Mouse (Mus musculus) small intestine, adult 2 months (tissue): Measurements from ENCODE around the gene Megf6. TPM values are rescaled to one million over a fixed set of nuclear protein-coding genes. Genes with fewer than 3 reads are reported as not detected.

Experiments
- H3K27ac ChIP-seq: fragments of 200-500 bp; 2 replicates; pipeline ENCODE4 v1.5.1; 2012; ENCODE audit warnings: low read depth, low read length, control low read depth, inconsistent platforms; ENCODE audit not compliant: insufficient read depth
- H3K27me3 ChIP-seq: fragments of 200-500 bp; 2 replicates; pipeline ENCODE4 v1.6.1; 2012; ENCODE audit warnings: mild to moderate bottlenecking, moderate library complexity, low read length, inconsistent platforms; ENCODE audit not compliant: control insufficient read depth, insufficient read depth
- H3K36me3 ChIP-seq: fragments of 200-500 bp; 2 replicates; pipeline ENCODE4 v1.6.1; 2012; ENCODE audit warnings: mild to moderate bottlenecking, low read length, control low read depth, inconsistent platforms; ENCODE audit not compliant: control insufficient read depth, insufficient read depth
- H3K4me1 ChIP-seq: fragments of 200-500 bp; 2 replicates; pipeline ENCODE4 v1.6.1; 2012; ENCODE audit warnings: low read length, inconsistent platforms, mixed read lengths; ENCODE audit not compliant: control insufficient read depth, insufficient read depth, insufficient read length
- H3K4me3 ChIP-seq: fragments of 200-500 bp; 2 replicates; pipeline ENCODE4 v1.5.1; 2012; ENCODE audit warnings: low read depth, mild to moderate bottlenecking, control low read depth, inconsistent platforms, low read length, moderate library complexity
- CTCF ChIP-seq: fragments of 200-500 bp; IDR thresholded peaks from 2 replicates; pipeline ENCODE4 v1.5.1; 2012; ENCODE audit warnings: low read depth, mild to moderate bottlenecking, control low read depth, inconsistent platforms, low read length, moderate library complexity, mixed read lengths; ENCODE audit not compliant: insufficient replicate concordance, insufficient read length; ENCODE audit errors: extremely low read depth
- POLR2A ChIP-seq: fragments of 200-500 bp; IDR thresholded peaks from 2 replicates; pipeline ENCODE4 v1.6.1; 2012; ENCODE audit warnings: low read depth, mild to moderate bottlenecking, control low read depth, inconsistent platforms, low read length, moderate library complexity
- WGBS: fragments of 180-500 bp; shearing (Covaris S2); methylation state at CpG from one replicate; pipeline ENCODE4 v1.1.7; 2018; 5-methylcytosine and 5-hydroxymethylcytosine counted together
- polyA plus RNA-seq: library from polyadenylated mRNA; depleted of rRNA; stranded (reverse); fragments of >200 nt; gene quantifications from 2 replicates; pipeline ENCODE4 v1.2.3, GENCODE M21; 2012

Megf6 gene
- polyA plus RNA-seq, 1 experiment: 3.5 TPM

GRCm38 (mm10) chr4:154160538-154161390 is 9.8 kb upstream of the Megf6 start, which contains the start of gene Tprgl:
TSS of gene Tprgl (minus strand) at chr4:154160666.
- Histone ChIP-seq H3K4me3 (peak within 1 kb of the TSS; percentile 97), H3K27ac (peak within 1 kb of the TSS; percentile 90), H3K4me1 (peaks cover 13% of the 10 kb centered on the region), H3K36me3 (peaks cover 30% of the 10 kb centered on the region), H3K27me3 (no peaks in the 10 kb centered on the region)
- under 1% methylated on average over 75 of the region's 75 CpGs for WGBS
- 0 out of 2 replicates have a peak, but pooled peaks have one; percentile 6 for TF ChIP-seq CTCF
- peak; percentile 59; the same call in 1 of the 2 replicates for TF ChIP-seq POLR2A

- Histone ChIP-seq H3K4me1 (peaks cover 13% of the 10 kb centered on the region), H3K36me3 (peaks cover 6% of the 10 kb centered on the region; the same call in 1 of the 2 replicates), H3K27me3 (0 out of 2 replicates have a peak, but pooled peaks cover 3% of the 10 kb centered on the region), H3K4me3 (no peak overlapping the region), H3K27ac (no peak overlapping the region)
- no peak for TF ChIP-seq POLR2A
- TF ChIP-seq CTCF: peak; percentile 81; the same call in 1 of the 2 replicates
- 15% methylated on average over 7 of the region's 7 CpGs for WGBS
Observed at GRCm38 (mm10) chr4:154163296-154163695, 7.2 kb upstream of the Megf6 start.

GRCm38 (mm10) chr4:154167053-154167452 is 3.5 kb upstream of the Megf6 start:
- Histone ChIP-seq H3K36me3 (no peaks in the 10 kb centered on the region), H3K4me3 (no peak overlapping the region), H3K4me1 (peaks cover 6% of the 10 kb centered on the region; the same call in 1 of the 2 replicates), H3K27me3 (peaks cover 36% of the 10 kb centered on the region), H3K27ac (no peak overlapping the region)
- peak; percentile 59; the same call in 1 of the 2 replicates for TF ChIP-seq CTCF
- TF ChIP-seq POLR2A: no peak
- WGBS: 19% methylated on average over 5 of the region's 5 CpGs

GRCm38 (mm10) chr4:154170021-154170420 is 509 bp upstream of the Megf6 start:
- 3% methylated on average over 15 of the region's 15 CpGs for WGBS
- Histone ChIP-seq H3K36me3 (no peaks in the 10 kb centered on the region), H3K4me1 (peaks cover 6% of the 10 kb centered on the region; the same call in 1 of the 2 replicates), H3K27me3 (peaks cover 41% of the 10 kb centered on the region), H3K27ac (no peak overlapping the region), H3K4me3 (peak overlapping the region; percentile 39)
- no peak for TF ChIP-seq POLR2A
- TF ChIP-seq CTCF: no peak

GRCm38 (mm10) chr4:154171151-154171930 is 811 bp downstream of the Megf6 start:
- TF ChIP-seq POLR2A: no peak
- TF ChIP-seq CTCF: no peak
- 3% methylated on average over 37 of the region's 37 CpGs for WGBS
- Histone ChIP-seq H3K27me3 (peaks cover 41% of the 10 kb centered on the region), H3K4me1 (peaks cover 3% of the 10 kb centered on the region; the same call in 1 of the 2 replicates), H3K4me3 (peak overlapping the region; percentile 58), H3K36me3 (no peaks in the 10 kb centered on the region), H3K27ac (no peak overlapping the region)

- H3K27me3 ChIP-seq: peaks cover 41% of the 10 kb centered on the region
- H3K4me1 ChIP-seq: peaks cover 3% of the 10 kb centered on the region; the same call in 1 of the 2 replicates
- 41% methylated on average over 13 of the region's 13 CpGs for WGBS
- H3K36me3 ChIP-seq: no peaks in the 10 kb centered on the region
- TF ChIP-seq CTCF: no peak
- no peak for TF ChIP-seq POLR2A
- H3K4me3 ChIP-seq: 0 out of 2 replicates have a peak overlapping the region, but pooled peaks have one; percentile 58
- no peak overlapping the region for H3K27ac ChIP-seq
Observed at GRCm38 (mm10) chr4:154171931-154172604, 1.5 kb downstream of the Megf6 start.
